Mouse (Mus musculus): ENCODE results near the gene Hist1h4f.
"Not testable (repeated sequence)": the region's sequence is repeated elsewhere in the genome, so short reads cannot be mapped to it uniquely, and the experiment has no call there.

Hist1h4f gene

GRCm38 (mm10) chr13:23554393-23554792, 2.9 kb upstream of the Hist1h4f start:
- no peak for DNase-seq

- DNase-seq: no peak
Measured at GRCm38 (mm10) chr13:23552962-23553361, 1.5 kb upstream of the Hist1h4f start, which contains the start of gene Hist1h1d. Hist1h1d (plus strand) TSS chr13:23553262.

- no peak for DNase-seq
Measured at GRCm38 (mm10) chr13:23551931-23552914, 775 bp upstream of the Hist1h4f start.

GRCm38 (mm10) chr13:23550761-23551145, 695 bp downstream of the Hist1h4f start:
- DNase-seq: no peak

- DNase-seq: no peak
Measured at GRCm38 (mm10) chr13:23546694-23547093, 4.8 kb downstream of the Hist1h4f start.

GRCm38 (mm10) chr13:23544787-23545120, 6.7 kb downstream of the Hist1h4f start:
- DNase-seq: not testable (repeated sequence)

GRCm38 (mm10) chr13:23543965-23544786, 7.3 kb downstream of the Hist1h4f start, which contains the start of gene Hist1h3f:
Hist1h3f (plus strand) TSS chr13:23544052.
- peak; percentile 86 for DNase-seq

- peak; percentile 67 for DNase-seq
Measured at GRCm38 (mm10) chr13:23542999-23543607, 8.3 kb downstream of the Hist1h4f start, which contains the start of gene Hist1h2bh. Hist1h2bh (minus strand) TSS chr13:23543392.

GRCm38 (mm10) chr13:23542225-23542980, 9.0 kb downstream of the Hist1h4f start:
- not testable (repeated sequence) for DNase-seq

- no peak for DNase-seq
Measured at GRCm38 (mm10) chr13:23541497-23541896, 10.0 kb downstream of the Hist1h4f start.

GRCm38 (mm10) chr13:23539821-23540220, 11.6 kb downstream of the Hist1h4f start:
- DNase-seq: not testable (repeated sequence)

- no peak for DNase-seq
Measured at GRCm38 (mm10) chr13:23538249-23538648, 13.2 kb downstream of the Hist1h4f start.

- no peak for DNase-seq
Measured at GRCm38 (mm10) chr13:23537006-23537710, 14.3 kb downstream of the Hist1h4f start.

GRCm38 (mm10) chr13:23536076-23536822, 15.2 kb downstream of the Hist1h4f start:
- DNase-seq: no peak

- peak; percentile 89 for DNase-seq
Measured at GRCm38 (mm10) chr13:23535137-23536075, 16.0 kb downstream of the Hist1h4f start, which contains the start of gene Hist1h3g. Hist1h3g (plus strand) TSS chr13:23535422.

- DNase-seq: no peak
Measured at GRCm38 (mm10) chr13:23534368-23535131, 16.9 kb downstream of the Hist1h4f start.

GRCm38 (mm10) chr13:23533560-23534367, 17.7 kb downstream of the Hist1h4f start, which contains the start of gene Hist1h2af:
Hist1h2af (plus strand) TSS chr13:23533906.
- peak; percentile 84 for DNase-seq
